Mouse (Mus musculus): ENCODE measurements around the gene Chrnd.

Chrnd gene

DNA sequence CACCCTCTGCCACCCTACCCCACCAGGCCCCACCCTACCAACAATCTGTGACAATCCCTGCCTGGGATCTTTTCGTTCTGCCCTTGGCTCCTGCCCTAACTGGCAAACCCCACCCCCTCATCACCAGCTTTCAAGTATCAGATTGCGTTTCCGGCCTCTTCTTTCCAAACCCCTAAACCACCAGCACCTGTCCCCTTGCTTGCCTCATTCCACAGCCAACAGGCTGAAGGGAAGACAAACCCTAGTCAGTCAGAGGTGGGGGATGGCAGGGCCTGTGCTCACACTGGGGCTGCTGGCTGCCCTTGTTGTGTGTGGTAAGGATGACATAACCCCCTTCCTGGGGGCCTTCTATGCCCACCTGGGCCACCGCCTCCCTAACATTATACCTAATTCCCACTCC lies at the start of gene Chrnd:
Gene Chrnd, plus strand, starts transcription at position 179 of the 400 bp plus-strand sequence.
- DNase-seq (ENCODE audit: low spot score in 2 of 2) = no peak

DNA sequence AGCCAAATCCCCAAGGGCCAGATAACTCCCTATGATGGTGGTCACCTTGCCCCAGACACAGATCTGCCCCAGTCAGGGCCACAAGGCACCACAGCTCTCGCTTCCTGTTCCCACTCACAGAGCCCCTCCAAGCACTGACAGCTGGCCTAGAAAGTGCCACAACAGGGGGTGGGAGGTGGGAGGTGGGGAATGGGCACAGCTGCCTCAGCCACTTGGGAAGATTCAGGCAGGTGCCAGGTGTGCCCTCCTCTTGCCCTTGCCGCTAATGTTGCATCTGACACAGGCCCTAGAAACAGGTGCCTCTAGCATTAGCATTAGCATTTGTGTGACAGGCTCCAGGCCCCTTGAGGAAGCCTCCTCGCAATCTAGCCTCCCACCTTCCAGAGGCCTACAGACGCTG lies 48.9 kb upstream of the Chrnd start:
- no peak for DNase-seq (ENCODE audit: low spot score in 2 of 2)

GRCm38 (mm10) chr1:87142456-87142855 lies 48.0 kb upstream of the Chrnd start:
- DNase-seq (ENCODE audit: low spot score in 2 of 2) = no peak

GRCm38 (mm10) chr1:87143141-87143540 lies 47.3 kb upstream of the Chrnd start:
- DNase-seq (ENCODE audit: low spot score in 2 of 2) = no peak

DNA sequence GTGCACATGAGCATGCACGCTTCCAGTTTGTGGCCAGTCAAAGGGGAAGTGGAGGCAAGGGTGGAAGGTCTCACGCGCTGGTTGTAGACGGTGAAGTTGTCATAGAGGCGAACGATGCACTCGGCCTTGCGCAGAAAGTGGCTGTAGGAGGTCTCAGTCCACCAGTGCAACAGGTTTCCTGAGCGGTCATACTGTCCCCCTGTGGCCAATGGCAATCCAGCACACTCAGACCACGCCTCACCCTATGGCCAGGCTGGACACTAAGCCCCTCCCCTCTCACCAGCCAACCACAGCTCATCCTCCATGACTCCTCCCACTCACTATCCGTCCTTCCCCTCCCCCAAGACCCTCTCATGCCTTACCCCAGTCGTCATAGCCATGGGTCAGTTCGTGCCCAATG lies 41.0 kb upstream of the Chrnd start:
- no peak for DNase-seq (ENCODE audit: low spot score in 2 of 2)

- DNase-seq (ENCODE audit: low spot score in 2 of 2) = no peak
These were observed 39.1 kb upstream of the Chrnd start for GRCm38 (mm10) chr1:87151286-87151685.

GRCm38 (mm10) chr1:87153776-87154500 lies 36.5 kb upstream of the Chrnd start:
- DNase-seq (ENCODE audit: low spot score in 2 of 2) = no peak

DNA sequence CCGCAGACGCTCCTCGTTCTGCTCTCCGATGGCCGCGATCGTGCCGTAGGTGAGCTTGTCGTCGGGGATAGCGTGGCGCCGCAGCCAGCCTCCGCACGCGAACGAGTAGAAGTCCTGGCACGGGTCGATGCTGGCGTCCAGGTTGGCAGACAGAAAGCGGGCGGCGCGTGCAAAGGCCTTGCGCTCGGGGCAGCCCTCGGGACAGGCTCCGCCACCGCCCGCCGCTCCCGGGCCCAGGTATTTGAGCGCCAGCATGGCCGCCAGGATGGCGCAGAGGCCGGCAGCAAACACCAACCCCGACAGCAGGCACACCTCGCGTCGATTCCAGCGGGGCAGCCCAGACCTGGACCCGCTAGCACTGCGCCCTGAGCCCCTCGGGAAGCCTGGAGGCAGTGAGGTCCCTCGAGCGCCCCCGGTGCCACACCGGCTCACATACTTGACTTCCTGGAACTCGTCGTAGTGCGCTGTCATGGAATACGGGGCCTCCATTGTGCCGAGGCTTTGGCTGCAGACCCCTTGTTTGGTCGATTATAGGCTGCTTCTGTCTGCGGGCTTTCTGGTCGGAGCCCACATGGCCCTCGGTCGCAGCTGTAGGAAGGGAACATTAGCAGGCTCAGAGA lies 35.8 kb upstream of the Chrnd start:
- no peak for DNase-seq (ENCODE audit: low spot score in 2 of 2)

DNA sequence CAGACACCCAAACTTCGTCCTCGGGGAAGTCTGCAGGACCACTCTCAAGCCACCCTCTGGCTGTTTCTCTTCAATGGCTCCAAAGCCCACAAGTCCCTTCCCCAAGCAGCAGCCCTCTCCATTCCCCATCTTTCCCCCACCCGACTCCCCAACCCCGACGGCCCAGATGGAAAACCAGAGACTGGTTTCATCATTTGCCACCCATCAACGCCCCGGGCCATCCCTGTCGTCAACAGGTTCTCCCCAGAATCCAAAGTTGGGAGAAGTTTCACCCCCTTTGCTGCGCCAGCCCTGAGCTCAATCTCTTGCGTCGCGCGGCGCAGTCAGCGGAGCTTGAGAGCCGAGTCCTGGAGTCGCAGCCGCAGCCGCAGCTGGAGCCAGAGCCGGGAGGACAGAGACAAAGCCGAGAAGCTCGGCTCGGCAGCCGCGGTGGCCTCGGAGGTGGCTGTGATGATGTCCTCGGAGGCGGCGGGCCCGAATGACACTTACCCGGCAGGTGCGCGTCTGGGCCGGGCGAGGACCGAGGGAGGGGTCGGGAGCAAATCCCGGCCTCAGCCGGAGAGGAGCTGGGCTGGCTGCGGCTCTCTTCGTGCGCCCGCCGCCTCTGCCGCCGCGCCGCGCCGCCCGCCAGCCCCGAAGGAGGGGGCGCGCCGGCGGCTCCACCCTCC lies 34.7 kb upstream of the Chrnd start:
- no peak for DNase-seq (ENCODE audit: low spot score in 2 of 2)

GRCm38 (mm10) chr1:87156199-87156587 lies 34.2 kb upstream of the Chrnd start, which contains the start of gene Ecel1:
Gene Ecel1, minus strand, starts transcription at chr1:87156521.
- DNase-seq (ENCODE audit: low spot score in 2 of 2) = no peak

DNA sequence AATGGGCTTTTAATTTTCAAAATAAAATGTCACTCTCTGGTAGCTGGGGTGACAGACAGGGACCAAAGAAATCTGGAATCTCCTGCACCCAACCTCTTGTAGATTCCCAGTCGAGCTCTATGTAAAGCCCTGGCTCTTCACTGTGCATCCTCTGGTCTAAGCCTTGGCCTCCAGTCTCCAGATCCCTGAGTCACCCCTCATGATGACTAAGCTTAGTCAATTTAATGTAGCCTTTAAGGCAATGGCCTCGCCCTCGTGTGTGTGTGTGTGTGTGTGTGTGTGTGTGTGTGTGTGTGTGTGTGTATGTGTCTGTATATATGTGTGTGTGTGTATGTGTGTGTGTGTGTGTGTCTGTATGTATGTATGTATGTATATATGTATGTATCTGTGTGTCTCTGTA lies 31.0 kb upstream of the Chrnd start:
- DNase-seq (ENCODE audit: low spot score in 2 of 2) = no peak

GRCm38 (mm10) chr1:87164164-87164795 lies 26.1 kb upstream of the Chrnd start:
- DNase-seq (ENCODE audit: low spot score in 2 of 2) = no peak

GRCm38 (mm10) chr1:87164796-87165184 lies 25.6 kb upstream of the Chrnd start:
- DNase-seq (ENCODE audit: low spot score in 2 of 2) = no peak

GRCm38 (mm10) chr1:87170458-87170857 lies 19.9 kb upstream of the Chrnd start:
- no peak for DNase-seq (ENCODE audit: low spot score in 2 of 2)

DNA sequence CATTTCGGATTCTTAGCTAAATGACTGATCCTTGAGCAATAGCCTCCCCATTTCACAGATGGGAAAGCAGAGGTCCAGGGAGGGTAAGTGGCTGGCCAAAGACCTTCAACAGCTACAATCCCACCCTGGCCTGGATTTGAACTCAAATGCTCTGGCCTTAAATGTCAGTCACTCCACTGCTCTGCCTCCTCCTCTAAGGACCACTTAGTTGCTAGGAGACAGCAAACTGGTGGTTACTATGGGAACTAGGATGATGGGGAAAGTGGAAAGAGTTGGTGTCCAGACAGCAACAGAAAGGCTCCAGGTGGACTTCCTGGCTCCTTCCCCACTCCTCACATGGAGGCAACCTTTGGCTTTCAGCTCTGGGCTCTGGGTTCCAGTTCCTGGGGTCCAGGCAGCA lies 19.1 kb upstream of the Chrnd start:
- DNase-seq (ENCODE audit: low spot score in 2 of 2) = no peak

GRCm38 (mm10) chr1:87172316-87172715 lies 18.1 kb upstream of the Chrnd start:
- no peak for DNase-seq (ENCODE audit: low spot score in 2 of 2)

DNA sequence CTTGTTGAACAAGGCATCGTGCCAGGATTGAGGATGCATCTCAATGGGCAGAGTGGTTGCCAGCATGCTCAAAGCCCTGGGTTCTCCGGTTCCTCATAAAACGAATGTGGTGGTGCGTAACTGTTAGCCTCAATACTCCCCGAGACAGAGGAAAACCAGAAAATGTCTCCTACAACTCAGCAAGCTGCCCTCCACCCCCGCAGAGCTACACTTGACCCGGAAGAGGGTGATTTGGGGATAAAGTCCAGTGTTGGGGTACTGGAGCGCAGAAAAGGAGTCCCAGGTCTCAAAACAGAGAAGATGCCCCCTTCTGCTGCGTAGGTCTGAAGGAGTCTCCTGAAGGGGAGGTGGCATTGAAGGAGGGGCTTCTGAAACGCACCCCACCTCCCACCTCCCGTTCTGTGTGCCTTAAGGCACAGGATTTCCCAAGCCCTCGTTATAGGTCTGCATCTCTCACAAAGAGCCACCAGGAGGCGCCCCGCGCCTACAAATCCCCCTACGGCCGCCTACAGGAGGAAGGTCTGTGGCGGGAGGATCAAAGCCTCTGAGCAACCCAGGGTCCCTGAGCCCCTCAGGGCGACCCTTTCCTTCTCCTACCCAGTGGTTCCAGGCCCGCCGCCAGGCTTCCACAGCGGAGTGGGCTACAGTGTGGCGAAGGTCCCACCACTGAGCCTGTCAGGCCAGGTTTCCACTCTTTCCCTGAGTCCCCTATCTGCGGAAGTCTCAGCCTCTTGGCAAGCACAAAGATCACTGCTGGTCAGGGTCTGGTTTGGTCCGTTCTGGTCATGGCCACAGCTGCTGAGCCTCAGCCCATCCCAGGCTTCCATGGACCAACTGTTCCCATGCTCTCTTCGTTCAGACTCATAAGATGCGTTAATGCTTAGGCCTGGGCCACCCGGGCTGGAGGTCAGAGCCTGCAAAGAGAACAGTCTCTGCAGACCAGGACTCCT lies 16.1 kb upstream of the Chrnd start:
- DNase-seq (ENCODE audit: low spot score in 2 of 2) = peak; percentile 21 to 49

DNA sequence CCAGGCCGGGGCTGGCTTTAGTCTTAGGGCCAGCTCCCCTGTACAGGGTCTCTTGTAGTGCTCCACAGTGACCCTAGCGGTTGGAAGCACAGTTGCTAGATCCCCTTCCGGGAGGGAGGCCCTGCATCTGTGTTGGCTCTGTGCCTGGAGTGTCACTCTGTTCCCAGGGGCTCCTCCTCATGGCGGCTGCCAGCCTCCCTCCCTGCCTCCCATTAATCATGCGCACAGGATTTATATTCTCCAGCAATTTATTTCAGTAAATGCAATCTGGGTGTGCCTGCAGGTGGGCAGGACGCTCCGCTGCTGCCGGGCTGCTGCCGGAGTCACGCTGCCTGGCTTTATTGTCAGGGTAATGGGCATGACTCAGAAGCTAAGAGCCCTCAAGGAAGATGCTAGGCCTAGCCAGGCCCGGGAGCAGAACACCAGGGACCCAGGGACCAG lies 14.5 kb upstream of the Chrnd start:
- no peak for DNase-seq (ENCODE audit: low spot score in 2 of 2)

DNA sequence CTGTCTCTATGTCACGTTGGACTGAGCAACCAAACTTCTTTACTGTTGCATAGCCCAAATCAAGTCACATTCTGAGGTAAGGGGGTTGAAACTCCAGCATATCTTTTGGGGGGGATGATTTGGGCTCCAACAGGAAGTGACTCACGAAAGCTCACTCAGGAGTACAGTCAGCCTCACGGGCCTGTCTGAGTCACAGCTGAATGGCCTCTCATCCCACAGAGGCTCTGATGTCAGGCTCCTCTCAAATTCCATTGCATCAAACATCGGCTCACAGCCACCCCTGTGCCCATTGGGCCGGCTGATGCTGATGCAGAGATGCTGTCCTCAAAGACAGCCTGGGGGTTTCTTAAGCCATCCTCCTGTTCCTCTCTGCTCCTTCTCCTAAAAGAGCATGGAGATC lies 9.5 kb upstream of the Chrnd start:
- peak in 1 of 2 experiments; percentile 31 for DNase-seq (ENCODE audit: low spot score in 2 of 2)

DNA sequence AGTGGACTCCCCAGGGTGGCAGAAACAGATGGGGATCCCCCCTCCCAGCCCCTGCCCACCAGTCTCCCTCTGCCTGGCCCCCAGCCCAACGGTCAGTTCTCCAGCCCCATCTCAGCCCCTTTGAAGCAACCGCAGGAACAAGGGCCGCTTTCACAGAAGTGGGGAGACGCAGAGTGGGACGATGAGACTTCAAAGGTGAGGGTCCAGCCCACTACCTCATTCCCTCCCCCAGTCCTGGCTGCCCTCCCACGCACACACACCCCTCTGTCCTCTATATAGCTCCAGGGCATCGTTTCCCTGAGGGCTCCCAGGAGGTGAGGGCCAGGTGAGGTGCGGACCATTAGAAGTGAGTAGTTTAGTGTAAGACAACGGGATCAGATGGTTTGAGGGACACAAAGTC lies 7.4 kb upstream of the Chrnd start, which contains the start of gene Prss56:
Gene Prss56, plus strand, starts transcription at position 301 of the 400 bp plus-strand sequence.
- DNase-seq (ENCODE audit: low spot score in 2 of 2) = no peak
